Mouse (Mus musculus) cerebellum, postnatal 14 days (tissue): ENCODE results near the gene AC124502.3.

Experiments used
- DNase-seq, 2 experiments: peaks; one replicate each; pipeline ENCODE4 v3.0.0; 2021; ENCODE audit warnings: mixed read lengths in 2 of 2

AC124502.3 gene

DNA sequence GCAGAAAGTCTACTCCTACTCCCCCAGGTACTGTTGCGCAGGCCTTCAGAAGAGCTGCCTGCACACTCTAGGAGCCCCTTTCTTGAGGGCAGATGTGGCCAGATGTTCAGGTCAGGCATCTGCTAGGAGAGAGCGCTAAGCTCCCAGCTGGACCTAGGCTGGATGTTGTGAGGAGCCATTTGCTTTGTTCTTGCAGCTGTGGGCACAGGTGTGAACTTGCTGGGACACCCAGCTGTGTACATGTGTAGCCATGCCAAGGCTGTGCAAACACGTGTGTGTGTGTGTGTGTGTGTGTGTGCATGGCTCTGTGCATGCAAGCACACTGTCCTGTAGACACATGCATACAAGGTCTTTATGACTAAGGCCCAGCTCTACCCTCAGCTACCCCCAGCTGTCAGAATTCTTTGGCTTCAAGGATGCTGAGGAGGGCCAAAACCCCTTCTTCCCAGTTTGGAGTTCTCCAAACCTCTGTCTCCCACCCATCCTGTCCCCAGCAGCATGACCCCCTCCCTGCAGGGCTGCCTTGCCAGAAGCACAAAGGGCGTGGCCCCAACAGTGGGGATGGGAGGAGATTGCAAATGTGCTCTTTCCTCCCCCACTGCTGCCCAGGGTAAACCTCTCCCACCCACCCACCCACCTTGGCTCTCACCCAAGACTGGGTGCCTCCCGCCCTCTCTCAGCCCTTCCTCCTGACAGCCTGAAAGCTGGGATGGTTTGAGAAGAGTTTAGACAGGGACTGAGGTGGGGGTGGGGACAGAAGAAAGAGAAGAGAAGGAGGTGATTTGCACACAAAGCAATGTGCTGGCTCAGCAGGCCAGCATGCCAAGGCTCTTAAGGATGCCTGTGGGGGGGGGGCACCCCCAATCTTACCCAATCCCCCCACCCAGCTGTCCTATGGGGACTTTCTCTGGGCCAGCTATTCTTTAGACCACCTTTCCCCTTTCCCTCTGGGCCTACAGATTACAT, 22.0 kb downstream of the AC124502.3 start:
- no peak for DNase-seq

DNA sequence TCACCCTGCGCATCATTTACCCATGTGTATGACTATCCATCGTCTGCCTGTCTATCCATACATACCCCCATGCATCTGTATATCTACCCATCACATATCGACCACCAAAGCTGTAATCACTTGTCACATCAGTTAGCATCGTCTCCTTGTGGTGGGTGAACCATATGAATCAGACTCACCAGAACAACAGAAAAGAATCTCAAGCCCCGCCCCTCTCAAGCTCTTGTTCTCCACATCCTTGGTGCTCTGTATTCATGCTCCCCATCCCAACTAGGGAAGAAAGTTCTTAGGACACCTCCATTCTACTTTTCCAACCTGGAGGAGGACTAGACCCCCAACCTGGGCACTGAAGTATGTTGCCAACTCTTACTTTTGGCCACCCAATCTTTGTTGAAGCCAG, 23.4 kb downstream of the AC124502.3 start:
- DNase-seq: no peak

DNA sequence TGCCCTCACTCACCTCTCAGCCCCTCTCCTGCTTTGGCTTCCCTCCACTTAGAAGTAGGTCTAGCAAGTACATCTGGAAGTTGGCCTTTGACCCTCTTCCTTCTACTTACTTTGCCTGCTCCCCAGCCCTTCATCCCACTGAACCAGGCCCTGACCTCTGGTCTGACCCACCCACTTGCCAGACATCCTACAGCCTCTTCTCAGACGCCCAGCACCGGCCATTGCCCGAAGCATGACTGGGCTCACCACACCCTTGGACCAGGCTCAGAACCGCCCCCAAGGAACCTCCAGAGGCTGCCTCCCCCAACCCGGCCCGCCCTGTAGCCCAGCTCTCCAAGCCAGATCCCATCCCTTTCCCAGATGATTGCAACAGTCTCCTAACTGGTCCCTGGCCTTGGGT, 23.8 kb downstream of the AC124502.3 start:
- DNase-seq: no peak

DNA sequence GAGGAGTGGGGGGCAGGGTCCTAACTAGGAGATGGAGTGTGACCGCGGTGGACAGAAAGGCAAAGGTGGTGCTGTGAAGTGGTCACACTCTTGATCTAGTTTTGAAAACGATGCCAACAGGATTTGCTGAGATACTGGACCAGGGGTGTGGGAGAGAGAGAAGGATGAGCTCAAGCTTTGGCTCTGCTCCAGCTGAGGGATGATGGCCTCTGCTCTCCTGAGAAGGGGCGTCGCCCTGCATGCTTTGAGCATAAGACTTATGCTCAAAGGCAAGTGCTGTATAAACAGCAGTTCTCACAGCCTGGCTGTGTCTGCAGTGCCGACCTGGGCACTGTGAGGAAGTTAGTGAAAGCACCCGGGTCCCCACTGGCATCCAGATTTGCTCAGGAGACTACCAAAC, 26.4 kb downstream of the AC124502.3 start:
- peak in 1 of 2 experiments; percentile 39 for DNase-seq

DNA sequence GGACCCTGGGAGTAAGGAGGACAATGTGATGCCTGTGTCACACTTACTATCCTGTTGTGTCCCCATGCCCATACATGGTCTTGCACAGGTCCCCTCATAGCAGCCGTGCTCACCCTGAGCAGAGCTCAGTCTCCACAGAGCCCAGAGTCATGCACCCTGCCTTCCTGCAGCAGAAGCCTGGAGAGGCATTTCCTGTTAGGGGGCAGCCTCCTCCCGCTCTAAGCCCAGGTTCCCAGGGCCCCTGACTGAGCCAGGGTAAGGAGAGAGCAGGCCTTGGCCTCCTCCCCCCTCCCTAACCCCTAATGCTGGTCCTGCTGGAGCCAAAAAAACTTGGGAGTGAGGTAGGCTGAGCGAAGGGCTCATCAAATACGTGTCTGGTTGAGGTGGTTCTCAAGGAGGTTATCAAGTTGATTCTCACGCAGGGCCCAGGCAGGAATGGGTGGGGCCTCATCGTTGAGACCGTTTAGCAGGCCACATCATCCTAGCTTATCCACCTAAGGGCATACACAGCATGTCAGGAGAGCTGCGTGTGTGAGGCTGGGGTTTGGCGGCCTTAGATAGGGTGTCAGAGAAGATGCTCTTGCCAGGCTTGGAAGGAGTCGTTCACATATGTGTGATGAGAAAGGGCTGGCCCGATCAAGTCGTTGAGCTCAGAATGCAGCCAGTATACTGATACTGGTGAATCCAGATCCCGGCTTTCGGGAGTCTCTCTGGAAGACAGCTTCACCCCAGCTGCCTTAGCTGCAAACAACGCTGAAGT, 28.5 kb downstream of the AC124502.3 start:
- no peak for DNase-seq

DNA sequence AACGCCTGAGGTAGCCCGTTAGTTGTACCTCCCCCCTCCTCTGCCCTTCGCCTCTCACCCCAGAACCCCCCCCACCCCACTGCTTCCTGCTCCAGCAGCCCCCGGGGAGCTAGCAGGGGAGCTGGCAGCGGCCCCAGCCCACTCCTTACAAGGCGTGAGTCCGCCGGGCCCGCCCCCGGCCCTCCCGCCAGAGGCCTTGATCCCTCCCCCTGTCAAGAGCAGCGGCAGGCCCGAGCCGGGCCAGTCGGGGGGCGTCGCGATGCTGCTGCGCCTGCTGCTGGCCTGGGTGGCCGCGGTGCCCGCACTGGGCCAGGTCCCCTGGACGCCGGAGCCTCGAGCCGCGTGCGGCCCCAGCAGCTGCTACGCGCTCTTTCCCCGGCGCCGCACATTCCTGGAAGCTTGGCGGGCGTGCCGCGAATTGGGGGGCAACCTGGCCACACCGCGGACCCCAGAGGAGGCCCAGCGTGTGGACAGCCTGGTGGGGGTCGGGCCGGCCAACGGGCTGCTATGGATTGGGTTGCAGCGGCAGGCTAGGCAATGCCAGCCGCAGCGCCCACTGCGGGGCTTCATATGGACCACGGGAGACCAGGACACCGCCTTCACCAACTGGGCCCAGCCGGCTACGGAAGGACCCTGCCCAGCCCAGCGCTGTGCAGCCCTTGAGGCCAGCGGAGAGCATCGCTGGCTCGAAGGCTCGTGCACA, 29.3 kb downstream of the AC124502.3 start, which contains the start of gene Cd248:
TSS of gene Cd248 (plus strand) at position 212 of the 703 bp plus-strand sequence.
- peak; percentile 27 to 61 for DNase-seq

DNA sequence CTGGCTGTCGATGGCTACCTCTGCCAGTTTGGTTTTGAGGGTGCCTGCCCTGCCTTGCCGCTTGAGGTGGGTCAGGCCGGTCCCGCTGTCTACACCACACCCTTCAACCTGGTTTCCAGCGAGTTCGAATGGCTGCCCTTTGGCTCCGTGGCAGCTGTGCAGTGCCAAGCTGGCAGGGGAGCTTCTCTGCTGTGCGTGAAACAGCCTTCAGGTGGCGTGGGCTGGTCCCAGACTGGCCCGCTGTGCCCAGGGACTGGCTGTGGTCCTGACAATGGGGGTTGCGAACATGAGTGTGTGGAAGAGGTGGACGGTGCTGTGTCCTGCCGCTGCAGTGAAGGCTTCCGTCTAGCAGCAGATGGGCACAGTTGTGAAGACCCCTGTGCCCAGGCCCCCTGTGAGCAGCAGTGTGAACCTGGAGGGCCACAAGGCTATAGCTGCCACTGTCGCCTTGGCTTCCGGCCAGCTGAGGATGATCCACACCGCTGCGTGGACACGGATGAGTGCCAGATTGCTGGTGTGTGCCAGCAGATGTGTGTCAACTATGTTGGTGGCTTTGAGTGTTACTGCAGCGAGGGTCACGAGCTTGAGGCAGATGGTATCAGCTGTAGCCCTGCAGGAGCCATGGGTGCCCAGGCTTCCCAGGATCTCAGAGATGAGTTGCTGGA, 30.0 kb downstream of the AC124502.3 start:
- DNase-seq: peak in 1 of 2 experiments; percentile 28

DNA sequence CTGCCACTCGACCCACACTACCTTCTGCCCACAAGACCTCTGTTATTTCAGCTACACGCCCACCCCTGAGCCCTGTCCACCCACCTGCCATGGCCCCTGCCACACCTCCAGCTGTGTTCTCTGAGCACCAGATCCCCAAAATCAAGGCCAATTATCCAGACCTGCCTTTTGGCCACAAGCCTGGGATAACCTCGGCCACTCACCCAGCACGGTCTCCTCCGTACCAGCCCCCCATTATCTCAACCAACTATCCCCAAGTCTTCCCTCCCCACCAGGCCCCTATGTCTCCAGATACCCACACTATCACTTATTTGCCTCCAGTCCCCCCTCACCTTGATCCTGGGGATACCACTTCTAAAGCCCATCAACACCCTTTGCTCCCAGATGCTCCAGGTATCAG, 30.8 kb downstream of the AC124502.3 start:
- DNase-seq: no peak

DNA sequence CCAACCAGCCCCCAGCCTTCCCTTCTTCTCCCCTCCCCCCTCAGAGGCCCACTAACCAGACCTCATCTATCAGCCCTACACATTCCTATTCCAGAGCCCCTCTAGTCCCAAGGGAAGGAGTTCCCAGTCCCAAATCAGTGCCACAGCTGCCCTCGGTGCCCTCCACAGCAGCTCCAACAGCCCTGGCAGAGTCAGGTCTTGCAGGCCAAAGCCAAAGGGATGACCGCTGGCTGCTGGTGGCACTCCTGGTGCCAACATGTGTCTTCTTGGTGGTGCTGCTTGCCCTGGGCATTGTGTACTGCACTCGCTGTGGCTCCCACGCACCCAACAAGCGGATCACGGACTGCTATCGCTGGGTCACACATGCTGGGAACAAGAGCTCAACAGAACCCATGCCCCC, 31.3 kb downstream of the AC124502.3 start:
- DNase-seq: no peak

DNA sequence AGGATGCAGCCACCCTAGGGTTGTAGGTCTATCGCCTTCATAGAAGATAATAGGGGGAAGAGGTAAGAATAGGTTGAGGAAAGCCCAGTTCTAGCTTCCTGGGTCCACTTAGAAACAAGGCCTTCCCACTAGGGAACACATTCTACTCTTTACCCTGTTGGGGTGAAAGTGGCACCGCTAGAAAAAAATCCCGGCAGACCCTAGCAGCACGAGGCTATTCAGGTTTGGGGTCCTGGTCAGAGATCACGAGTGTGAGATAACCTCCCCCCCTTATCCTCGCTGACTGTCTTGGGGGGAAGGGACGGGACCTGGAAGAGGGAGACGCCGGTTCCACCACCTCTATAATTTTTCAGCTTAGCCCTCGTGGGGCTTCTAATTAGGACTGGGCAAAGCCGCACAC, 32.4 kb downstream of the AC124502.3 start:
- DNase-seq: no peak

DNA sequence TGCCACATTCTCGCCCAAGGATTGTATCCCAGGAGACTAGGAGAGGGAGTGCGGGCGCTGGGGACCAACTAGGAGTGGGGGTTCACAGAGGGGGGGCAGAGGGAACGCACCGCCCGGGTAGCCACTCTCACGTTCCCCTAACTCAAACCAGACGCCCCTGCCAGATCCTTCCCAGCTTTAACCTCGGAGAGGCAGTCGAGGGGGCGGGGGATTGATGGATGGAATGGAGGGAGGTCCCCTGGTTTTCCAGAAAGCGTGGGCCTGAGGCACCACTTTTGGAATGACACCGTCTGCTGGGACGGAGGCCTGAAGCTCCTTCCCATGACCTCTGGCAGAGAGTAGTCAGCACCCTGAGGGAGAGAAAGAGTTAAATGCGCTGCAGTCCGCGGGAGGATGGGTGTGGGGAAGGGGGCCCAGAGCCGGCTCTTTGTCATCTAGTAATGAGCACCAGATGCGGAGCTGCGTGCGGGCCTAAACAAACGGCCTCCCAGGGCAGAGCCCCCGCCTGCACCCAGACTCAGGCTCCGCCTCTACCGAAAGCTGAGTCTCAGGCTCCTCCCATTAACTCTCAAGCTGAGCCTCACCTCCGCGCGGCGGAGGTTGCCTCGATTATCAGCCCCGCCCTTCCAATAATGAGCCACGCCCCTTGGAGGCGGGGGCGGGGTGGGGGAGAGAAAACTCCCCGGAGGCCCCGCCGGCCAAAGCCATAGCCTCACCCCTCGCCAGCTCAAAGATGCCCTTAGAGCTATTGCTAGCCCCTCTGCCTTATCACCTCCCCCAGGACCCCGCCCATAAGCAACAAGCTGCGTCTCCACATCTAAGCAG, 33.1 kb downstream of the AC124502.3 start:
- peak in 1 of 2 experiments; percentile 39 for DNase-seq

DNA sequence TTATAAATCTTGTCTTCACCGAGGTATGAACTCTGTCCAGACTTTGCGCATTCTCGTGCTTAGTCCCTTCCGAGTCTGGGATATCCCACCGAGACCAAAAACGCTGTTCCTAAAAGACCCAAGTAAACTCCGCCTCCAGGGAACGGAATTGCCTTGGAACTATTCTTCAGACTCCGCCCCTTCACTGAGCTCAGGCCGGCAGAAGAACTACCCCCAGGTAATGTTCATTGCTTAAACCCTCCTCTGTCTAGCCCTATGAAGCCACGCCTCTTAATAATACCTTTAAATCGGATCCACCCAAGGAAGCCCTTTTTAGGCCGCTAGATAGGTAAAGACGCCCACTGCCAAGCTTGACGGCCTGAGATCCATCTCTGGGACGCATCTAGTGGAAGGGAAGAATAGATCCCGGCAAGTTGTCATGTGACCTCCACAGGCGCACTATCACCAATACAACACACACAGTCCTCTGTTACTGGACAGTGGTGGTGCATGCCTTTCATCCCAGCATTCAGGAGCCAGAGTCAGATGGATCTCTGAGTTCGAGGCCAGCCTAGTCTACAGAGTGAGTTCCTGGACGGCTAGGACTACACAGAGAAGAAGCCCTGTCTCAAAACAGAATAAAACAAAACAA, 33.8 kb downstream of the AC124502.3 start:
- DNase-seq: no peak

DNA sequence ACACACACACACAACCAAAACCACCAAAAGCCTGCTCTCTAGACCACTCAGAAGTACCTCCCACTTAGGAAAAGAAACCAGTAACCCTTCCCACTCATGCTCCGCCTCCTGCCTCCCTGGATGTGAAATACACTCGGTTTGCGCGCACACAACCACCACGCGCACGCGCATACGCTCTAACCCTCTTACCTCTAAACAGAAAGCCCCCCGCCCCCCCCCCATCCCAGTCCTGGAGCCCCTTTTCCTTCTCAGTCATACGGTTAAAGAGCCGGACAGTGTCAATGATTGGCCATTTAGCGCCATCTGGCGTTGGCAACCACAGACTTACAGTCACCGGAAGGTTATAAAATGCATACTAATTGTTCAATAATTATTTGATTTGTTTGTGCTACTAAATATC, 34.3 kb downstream of the AC124502.3 start:
- DNase-seq: peak; percentile 74 to 82

DNA sequence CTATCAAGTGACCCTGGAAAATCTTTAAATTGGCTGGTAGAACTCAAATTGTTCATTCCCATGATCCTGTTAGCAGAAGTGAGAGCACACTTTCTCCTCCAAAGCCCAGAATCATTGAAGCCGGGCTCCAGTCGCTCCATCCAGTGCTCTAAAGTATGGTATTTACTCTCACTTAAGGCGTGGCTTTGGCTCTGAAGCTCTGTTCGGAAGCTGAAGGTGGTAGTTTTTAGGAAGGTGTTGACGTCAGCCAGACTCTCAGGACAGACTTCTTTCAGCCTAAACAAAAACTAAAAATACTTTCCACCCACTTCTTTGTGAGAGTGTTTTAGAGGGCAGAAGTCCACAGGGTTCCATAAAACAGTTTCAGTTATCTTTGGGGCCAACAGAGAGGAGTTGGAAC, 34.8 kb downstream of the AC124502.3 start:
- DNase-seq: no peak

DNA sequence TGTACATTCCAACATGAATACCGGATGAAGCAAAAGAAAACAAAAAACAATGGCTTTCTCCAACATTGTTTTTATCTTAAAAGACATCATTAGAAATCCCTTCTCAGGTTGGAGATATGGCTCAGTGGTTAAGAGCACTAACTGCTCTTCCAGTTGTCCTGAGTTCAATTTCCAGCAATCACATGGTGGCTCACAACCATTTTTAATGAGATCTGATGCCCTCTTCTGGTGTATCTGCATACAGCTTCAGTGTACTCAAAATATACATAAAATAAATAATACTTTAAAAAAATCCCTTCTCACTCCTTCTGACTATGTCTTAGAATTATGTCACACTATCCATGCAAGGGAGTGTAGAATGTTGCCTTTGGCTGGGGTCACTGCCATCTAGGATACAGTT, 40.6 kb downstream of the AC124502.3 start:
- DNase-seq: no peak

DNA sequence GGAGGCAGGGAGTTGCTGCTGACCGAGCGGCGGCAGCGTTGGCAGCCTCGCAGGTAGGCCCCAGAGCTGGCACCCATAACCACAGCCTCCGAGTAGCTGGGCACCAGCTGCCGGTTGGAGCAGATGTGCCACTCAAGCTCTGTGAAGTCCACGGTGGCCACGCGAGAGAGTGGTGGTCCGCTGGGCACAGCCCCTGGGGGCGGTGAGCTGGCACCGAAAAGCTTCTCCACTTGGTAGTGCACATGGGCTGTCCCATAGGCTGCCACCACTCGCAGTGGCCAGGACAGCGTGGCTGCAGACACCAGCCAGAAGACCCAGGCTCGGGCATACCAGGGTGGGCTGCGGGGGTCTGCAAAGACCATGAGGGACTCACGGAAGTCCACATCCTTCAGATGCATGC, 43.3 kb downstream of the AC124502.3 start:
- DNase-seq: no peak

DNA sequence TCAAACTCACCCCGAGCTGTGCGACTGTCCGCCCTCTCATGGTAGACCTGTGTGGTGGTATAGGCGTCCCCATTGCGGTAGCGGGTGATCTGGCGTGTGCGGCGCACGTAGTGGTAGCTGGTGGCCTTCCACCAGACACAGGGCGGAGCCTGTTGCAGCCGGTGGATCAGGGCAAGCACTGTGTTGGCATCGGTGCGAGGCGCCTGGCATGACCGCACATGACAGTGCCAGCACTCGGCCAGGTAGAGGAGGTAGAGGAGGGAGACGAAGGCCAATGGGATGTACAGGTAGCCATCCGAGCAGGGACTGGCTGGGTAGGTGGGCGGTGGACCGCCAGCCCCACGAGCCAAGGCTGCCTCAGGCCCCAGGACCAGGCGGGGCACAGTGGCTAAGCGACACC, 43.9 kb downstream of the AC124502.3 start:
- DNase-seq: no peak

DNA sequence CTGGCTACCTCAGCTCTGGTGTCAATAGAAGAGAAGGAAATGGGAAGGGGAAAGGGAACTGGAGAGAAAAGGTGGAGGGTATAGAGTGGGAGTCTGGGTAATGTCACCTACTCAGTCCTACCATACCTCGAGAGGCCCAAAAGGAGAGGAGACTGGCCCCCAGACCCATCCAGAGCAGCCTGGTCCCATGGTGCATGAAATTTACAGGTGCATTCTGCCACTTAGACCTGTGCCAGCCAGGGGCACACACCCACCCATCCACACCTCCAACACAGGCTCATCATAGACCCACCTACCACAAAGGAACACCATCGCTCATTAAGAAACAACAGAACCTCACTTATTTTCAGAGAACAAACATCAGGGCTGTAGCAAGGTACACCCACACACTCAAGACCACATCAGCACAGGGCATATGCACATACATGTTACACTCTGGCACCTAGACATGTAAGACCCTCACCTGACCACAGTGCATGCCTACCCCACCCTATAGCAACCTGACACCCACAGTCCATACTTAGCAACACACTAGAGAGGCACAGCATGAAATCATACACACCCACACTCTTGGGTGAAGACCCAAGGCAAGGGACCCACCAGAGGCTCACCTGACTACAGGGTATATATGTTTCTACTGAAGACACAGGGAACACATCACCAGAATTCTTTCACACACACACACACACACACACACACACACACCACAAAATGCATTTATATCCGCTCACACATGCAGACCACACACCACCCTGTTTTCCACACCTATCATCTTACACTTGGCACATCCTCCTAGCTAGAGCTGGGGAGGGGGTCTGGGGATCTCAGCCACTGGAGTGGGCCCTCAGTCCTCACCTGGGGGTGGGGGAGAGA, 45.5 kb downstream of the AC124502.3 start:
- no peak for DNase-seq

DNA sequence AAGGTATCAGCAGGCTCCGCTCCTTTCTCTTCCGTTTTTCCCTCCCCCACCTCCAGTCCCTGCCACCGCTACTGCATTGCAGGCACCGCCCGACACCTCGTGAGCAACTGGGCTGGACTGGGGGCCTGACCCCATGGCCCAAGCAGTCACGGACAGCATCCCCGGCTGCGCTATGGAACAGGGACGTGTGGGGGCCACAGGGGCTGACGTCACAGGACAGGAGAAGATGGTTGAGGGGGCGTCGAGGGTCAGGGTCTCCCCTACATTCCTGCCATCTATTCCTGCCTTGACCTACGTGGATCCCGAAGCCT, 46.1 kb downstream of the AC124502.3 start:
- DNase-seq: peak in 1 of 2 experiments; percentile 50

DNA sequence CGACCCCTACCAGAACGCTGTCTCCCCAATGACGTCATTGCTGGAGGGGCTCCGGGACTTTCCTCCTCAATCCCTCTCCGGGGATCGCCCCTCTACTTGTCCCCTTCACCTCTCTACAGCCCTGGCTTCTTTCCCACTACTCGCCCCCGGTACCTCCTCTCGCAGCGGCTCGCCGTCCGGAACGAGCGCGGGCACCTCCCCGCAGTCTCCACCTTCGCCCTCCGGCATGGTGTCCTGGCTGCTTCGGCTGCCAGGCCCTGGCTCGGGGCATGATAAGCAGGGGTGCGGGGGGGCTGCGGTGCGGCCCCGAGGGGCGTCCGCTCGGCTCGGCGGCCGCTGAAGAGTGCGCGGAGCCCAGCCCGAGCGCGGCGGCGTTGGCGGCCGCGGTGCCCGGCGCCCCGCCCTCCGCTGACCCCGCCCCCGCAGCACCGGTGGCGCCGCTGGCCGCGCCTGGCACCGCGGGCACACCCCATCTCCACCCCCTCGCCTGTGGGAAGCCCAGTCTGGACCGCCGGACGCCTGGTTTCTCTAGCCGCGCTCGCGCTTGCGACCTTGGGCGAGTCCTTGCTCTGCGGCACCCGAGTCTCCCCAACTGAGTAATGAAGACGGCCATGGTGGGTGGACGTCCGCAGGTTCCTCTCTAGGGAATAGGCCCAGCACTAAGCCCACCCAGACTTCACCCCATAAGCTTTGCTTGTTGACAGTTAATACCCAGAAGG, 46.6 kb downstream of the AC124502.3 start, which contains the start of gene Tmem151a:
TSS of gene Tmem151a (minus strand) at position 387 of the 719 bp plus-strand sequence.
- DNase-seq: peak; percentile 70 to 75
